Mouse (Mus musculus) heart, postnatal 0 days (tissue): Measurements from ENCODE around the gene Atxn3. TPM values are rescaled to one million over a fixed set of nuclear protein-coding genes. Genes with fewer than 3 reads are reported as not detected.
A peak's percentile ranks its signal among the peaks of the same experiment; 100 is the strongest.

Source experiments
- ATAC-seq: fragments of 200-750 bp; cut with Nextera tagmentation; 2 replicates; pipeline ENCODE4 v1.8.0; 2017; ENCODE audit warnings: low read depth, moderate number of reproducible peaks, moderate library complexity; ENCODE audit not compliant: insufficient read depth
- DNase-seq: peaks from one replicate; pipeline ENCODE4 v3.0.0-alpha.2; 2016; ENCODE audit warnings: low spot score
- H3K27ac ChIP-seq: fragments of 300-500 bp; sonication (generic); 2 replicates; pipeline ENCODE4 v1.5.1; 2014; ENCODE audit warnings: low read depth, mild to moderate bottlenecking
- H3K27me3 ChIP-seq: fragments of 300-500 bp; sonication (generic); 2 replicates; pipeline ENCODE4 v1.6.1; 2014; ENCODE audit warnings: low read length, mixed read lengths; ENCODE audit not compliant: control insufficient read depth, insufficient read depth
- H3K36me3 ChIP-seq: fragments of 300-500 bp; sonication (generic); replicated peaks from 2 replicates; pipeline ENCODE4 v1.6.1; 2014; ENCODE audit warnings: low read length, mixed read lengths; ENCODE audit not compliant: control insufficient read depth, insufficient read depth
- H3K4me1 ChIP-seq: fragments of 300-500 bp; sonication (generic); 2 replicates; pipeline ENCODE4 v1.6.1; 2014; ENCODE audit warnings: antibody characterized with exemption; ENCODE audit not compliant: control insufficient read depth, insufficient read depth
- H3K4me2 ChIP-seq: fragments of 300-500 bp; sonication (generic); 2 replicates; pipeline ENCODE4 v1.6.1; 2014; ENCODE audit warnings: low read depth, mild to moderate bottlenecking, low read length, moderate library complexity
- H3K4me3 ChIP-seq: fragments of 300-500 bp; sonication (generic); 2 replicates; pipeline ENCODE4 v1.5.1; 2014; ENCODE audit warnings: low read depth, low read length
- H3K9ac ChIP-seq: fragments of 300-500 bp; sonication (generic); replicated peaks from 2 replicates; pipeline ENCODE4 v1.6.1; 2014; ENCODE audit warnings: low read depth, low read length, mixed read lengths
- H3K9me3 ChIP-seq: fragments of 300-500 bp; sonication (generic); replicated peaks from 2 replicates; pipeline ENCODE4 v1.6.1; 2016; ENCODE audit warnings: low read length; ENCODE audit not compliant: control insufficient read depth
- CTCF ChIP-seq: IDR thresholded peaks from 2 replicates; pipeline ENCODE4 v1.5.1; 2016; ENCODE audit warnings: antibody characterized with exemption, control low read depth, low read depth
- EP300 ChIP-seq: IDR thresholded peaks from 2 replicates; pipeline ENCODE4 v1.6.1; 2016; ENCODE audit warnings: antibody characterized with exemption, low read depth
- WGBS: fragments of 180-500 bp; shearing (Covaris S2); extraction: QIAGEN DNeasy Blood & Tissue Kit; methylation state at CpG from one replicate; pipeline ENCODE4 v1.1.7; 2014; 5-methylcytosine and 5-hydroxymethylcytosine counted together
- polyA plus RNA-seq: library from polyadenylated mRNA; unstranded; fragments of >200 nt; fragmentation: Nextera tagmentation; extraction: Ambion mirVana; gene quantifications from 2 replicates; pipeline ENCODE4 v1.2.1, GENCODE M21; 2015
- total RNA-seq: library from RNA; depleted of rRNA; stranded (reverse); fragments of >200 nt; gene quantifications from 2 replicates; pipeline ENCODE4 v1.2.3, GENCODE M21; 2014; ENCODE audit warnings: low replicate concordance

The Atxn3 gene
- total and polyA plus RNA-seq, 2 experiments from 2014 or later, result 7.2 to 15.8 TPM

DNA sequence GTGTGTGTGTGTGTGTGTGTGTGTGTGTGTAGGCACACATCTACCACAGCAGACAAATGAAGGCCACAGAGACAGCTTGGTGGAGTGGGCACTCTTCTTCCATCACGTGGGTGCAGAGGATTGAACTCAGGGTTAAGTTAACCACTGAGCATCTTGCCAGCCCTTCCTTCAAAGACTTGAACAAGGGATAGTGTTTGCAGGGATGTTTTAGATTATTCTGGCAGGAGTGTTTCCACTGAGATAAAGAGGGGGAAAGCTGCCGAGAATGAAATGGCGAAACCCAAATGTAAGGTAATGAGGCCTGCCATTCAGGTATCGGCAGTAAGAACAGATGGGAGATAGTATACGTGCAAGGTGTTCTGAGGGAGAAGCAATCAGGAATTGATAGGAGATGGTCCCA is 20.1 kb upstream of the Atxn3 start:
- H3K9me3 ChIP-seq, result no peaks in the 10 kb centered on the region
- no peak overlapping the region for H3K9ac ChIP-seq
- H3K4me1 ChIP-seq, result peaks cover 27% of the 10 kb centered on the region
- peaks cover 13% of the 10 kb centered on the region for H3K36me3 ChIP-seq
- ATAC-seq, result no peak
- WGBS, result 72% methylated on average over 5 of the region's 5 CpGs
- no peaks in the 10 kb centered on the region for H3K27me3 ChIP-seq
- TF ChIP-seq CTCF (no peak), EP300 (no peak)
- no peak overlapping the region for H3K27ac ChIP-seq
- DNase-seq, result no peak
- H3K4me3 ChIP-seq, result no peak overlapping the region
- no peak overlapping the region for H3K4me2 ChIP-seq

DNA sequence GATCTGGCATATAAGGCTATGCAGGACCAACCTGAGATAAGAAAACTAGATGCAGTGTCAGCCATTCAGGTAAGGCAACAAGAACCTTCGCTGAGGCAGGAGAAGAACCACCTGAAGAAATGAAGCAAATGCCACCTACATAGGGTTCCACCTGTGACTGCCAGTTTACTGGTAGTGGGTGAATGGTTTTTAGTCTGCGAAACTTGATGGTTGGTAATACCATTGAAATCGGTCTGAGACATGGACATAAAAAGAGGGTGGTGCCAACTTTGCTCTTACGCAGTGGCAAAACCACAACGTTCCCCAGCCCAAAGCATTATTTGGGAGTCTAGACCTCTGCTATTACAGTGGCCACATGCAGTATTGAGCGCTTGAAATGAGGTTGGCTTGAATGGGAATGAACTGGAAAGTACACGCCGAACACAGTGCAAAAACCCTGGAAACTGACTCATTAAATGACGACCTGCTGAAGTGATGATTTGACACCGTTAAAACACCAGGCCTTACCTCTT is 19.4 kb upstream of the Atxn3 start:
- 90% methylated on average over 10 of the region's 10 CpGs for WGBS
- Histone ChIP-seq H3K36me3 (peaks cover 6% of the 10 kb centered on the region; the same call in 1 of the 2 replicates), H3K4me2 (peak overlapping the region; percentile 63; the same call in 1 of the 2 replicates), H3K9ac (no peak overlapping the region), H3K9me3 (no peaks in the 10 kb centered on the region), H3K27ac (no peak overlapping the region), H3K27me3 (no peaks in the 10 kb centered on the region), H3K4me3 (no peak overlapping the region), H3K4me1 (peaks cover 27% of the 10 kb centered on the region)
- TF ChIP-seq EP300 (no peak), CTCF (no peak)
- no peak for ATAC-seq
- no peak for DNase-seq

DNA sequence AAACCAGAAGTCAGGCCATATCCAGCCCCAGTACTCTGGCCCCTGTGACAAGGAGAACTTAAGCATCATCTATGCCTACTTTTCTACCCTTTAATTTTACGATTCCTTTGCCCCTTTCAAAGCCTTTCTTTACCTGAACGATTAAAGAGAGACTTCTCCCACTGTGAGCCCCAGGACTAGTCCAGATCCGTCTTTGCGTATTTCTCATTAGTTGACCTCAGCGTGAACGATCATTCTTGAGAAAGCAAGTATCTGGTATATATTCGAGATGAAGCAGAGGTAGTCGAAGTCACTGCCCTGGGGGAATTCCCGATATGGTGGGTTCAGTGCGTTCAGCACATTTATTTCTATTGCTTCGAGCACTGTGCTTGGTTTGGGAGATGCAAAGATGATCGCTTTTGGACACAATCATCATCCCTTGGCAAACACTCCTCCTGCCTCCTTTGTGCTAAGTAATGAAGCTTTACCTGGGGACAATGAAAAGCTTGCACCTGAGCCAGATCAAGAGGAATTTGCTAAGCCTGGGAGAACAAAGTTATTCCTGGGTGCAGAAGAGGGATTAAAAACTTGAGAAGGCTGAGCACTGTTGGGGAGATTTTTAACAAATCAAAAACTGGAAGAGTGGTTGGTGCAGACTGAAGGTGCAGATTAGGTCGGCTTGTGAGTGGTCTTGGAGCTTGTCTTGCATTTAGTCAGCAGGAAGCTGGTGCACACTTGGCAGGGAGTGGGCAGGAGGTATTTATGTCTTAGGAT is 18.8 kb upstream of the Atxn3 start:
- TF ChIP-seq CTCF, result no peak
- no peak for TF ChIP-seq EP300
- ATAC-seq (no peak), DNase-seq (no peak)
- Histone ChIP-seq H3K36me3 (0 out of 2 replicates have a peak, but pooled peaks cover 1% of the 10 kb centered on the region), H3K4me2 (peak overlapping the region; percentile 63), H3K4me3 (peak overlapping the region; percentile 93), H3K9me3 (no peaks in the 10 kb centered on the region), H3K27ac (peak overlapping the region; percentile 95; the same call in 1 of the 2 replicates), H3K27me3 (no peaks in the 10 kb centered on the region), H3K4me1 (peaks cover 27% of the 10 kb centered on the region), H3K9ac (peak overlapping the region; percentile 92)
- 22% methylated on average over 13 of the region's 13 CpGs for WGBS

DNA sequence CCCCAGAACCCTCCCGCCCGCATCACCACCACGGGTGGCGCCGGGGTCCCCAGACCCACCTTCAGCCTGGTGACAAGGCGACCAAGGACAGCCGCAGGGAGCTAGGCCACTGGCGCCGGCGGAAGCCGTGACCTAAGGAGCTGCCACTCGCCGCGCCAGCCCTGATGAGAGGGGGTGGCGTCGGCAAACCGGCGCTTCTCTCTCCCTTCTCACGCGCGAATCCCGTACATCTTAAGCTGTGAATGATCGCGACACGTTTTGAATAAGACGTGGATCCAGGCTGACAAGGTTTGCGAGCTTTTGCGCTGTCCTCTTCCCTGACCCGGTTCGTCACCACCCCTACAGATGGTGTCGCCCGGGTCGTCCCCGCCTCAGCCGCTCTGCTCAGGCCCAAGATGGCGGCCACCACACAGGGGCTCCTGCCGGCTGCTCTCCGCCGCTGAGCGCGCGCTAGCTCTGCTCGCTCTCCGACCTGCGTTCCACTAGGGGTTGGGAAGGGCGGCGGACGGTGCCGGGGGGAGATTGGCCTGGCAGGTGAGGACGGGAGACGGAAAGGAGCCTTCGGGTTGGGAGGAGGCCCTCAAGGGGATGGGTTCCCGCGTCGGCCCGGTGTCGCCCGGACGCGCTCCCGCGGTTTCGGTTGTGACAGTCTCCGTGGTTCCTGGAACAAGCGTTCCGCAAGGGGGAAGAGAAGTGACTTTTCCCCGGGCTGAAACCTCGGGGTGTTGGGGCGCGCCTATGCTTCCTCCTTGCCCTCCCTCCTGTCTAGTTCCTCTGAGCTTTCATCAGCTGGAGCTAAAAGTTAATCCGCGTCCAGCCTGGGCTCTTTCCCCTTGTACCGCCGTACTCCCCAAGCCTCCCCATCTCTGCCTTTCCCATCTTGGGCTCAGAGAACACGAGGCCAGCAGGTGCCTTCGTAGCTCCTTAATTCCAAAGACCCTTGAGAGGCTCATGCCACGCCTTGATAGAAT is 17.8 kb upstream of the Atxn3 start, which contains the start of gene Cpsf2:
Gene Cpsf2, plus strand, starts transcription at position 388 of the 971 bp plus-strand sequence.
- DNase-seq (peak; percentile 82), ATAC-seq (peak; percentile 95)
- peaks cover 27% of the 10 kb centered on the region for H3K4me1 ChIP-seq
- peak; percentile 90 for TF ChIP-seq EP300
- no peak for TF ChIP-seq CTCF
- no peaks in the 10 kb centered on the region for H3K9me3 ChIP-seq
- peak within 1 kb of the TSS; percentile 95 for H3K27ac ChIP-seq
- peak within 1 kb of the TSS; percentile 63 for H3K4me2 ChIP-seq
- peak within 1 kb of the TSS; percentile 92 for H3K9ac ChIP-seq
- H3K36me3 ChIP-seq, result no peaks in the 10 kb centered on the region
- H3K27me3 ChIP-seq, result no peaks in the 10 kb centered on the region
- H3K4me3 ChIP-seq, result peak within 1 kb of the TSS; percentile 93
- WGBS, result under 1% methylated on average over 77 of the region's 77 CpGs

DNA sequence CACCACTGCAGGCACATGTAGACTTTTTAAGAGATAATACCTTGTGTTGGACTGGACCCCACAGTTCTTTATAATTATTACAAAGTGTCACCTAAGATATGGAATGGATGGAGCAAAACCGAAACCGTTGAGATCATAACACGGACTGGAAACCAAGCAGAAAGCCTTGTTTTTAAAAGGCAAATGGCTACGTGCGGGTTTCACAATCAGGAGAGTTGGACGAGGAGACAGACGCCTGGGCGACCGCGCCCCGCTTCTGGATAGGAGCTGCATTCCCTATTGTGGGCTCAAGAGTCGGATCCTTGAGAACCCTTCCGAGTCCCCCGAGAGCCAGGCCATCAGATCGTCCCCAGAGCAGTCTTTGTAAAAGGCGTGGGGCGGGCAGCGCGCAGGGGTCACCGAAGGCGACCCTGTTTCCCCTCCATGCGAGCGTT is 17.1 kb upstream of the Atxn3 start:
- H3K4me1 ChIP-seq, result peaks cover 24% of the 10 kb centered on the region
- no peaks in the 10 kb centered on the region for H3K27me3 ChIP-seq
- H3K4me2 ChIP-seq, result peak overlapping the region; percentile 63
- TF ChIP-seq CTCF (no peak), EP300 (no peak)
- DNase-seq, result no peak
- no peaks in the 10 kb centered on the region for H3K36me3 ChIP-seq
- no peaks in the 10 kb centered on the region for H3K9me3 ChIP-seq
- peak overlapping the region; percentile 95 for H3K27ac ChIP-seq
- no peak; the same call in 1 of the 2 replicates for ATAC-seq
- under 1% methylated on average over 23 of the region's 23 CpGs for WGBS
- H3K9ac ChIP-seq, result peak overlapping the region; percentile 92
- H3K4me3 ChIP-seq, result peak overlapping the region; percentile 93
